Mouse (Mus musculus) embryonic stem cell, embryonic (primary cell): ENCODE results near the gene Emp3.

Source experiments
- CTCF ChIA-PET, 4 experiments: fragments of 300-600 bp in 2 of 4; fragments of 350-600 bp in 2 of 4; sonication (Branson Sonifier 250); formaldehyde crosslinking; loops; one replicate each; lab custom pipeline; 2022; ENCODE audit warnings: inconsistent platforms in 2 of 4; lab: Charles Lee
- POLR2A ChIA-PET, 4 experiments: fragments of 300-600 bp in 2 of 4; fragments of 350-600 bp in 2 of 4; sonication (Branson Sonifier 250); formaldehyde crosslinking; loops; one replicate each; lab custom pipeline; 2022; ENCODE audit warnings: antibody characterized with exemption in 4 of 4, inconsistent platforms in 1 of 4; lab: Charles Lee

The Emp3 gene

GRCm38 (mm10) chr7:45920583-45921241 lies 492 bp downstream of the Emp3 start:
- POLR2A ChIA-PET = interaction anchor here in 3 of 4 experiments (0.6 to 3.1 kb wide), 7 partner anchors 9 to 1735 kb away, joined by 3 to 26 read pairs (median 8); partner anchors contain the start of genes Syngr4 (in 2 of the 3), Tmem143 (in 2 of the 3), Kdelr1 (in 1 of the 3) and Rpl18 (in 1 of the 3)
- CTCF ChIA-PET = interaction anchor here in 1 of 4 experiments (1.3 kb wide), 1 partner anchor 23 kb away, joined by 4 read pairs; no protein-coding TSS in a partner anchor

- POLR2A ChIA-PET = interaction anchor here in 2 of 4 experiments (0.5 to 6.8 kb wide), 14 partner anchors 10 to 209 kb away, joined by 3 to 56 read pairs (median 4); partner anchors contain the start of genes Sphk2 (in 2 of the 2), Syngr4 (in 2 of the 2), Tmem143 (in 2 of the 2) and Kdelr1 (in 1 of the 2)
- CTCF ChIA-PET = interaction anchor here (0.6 to 2.2 kb wide), 22 partner anchors 8 to 199 kb away, joined by 3 to 11 read pairs (median 4); partner anchors contain the start of genes Cyth2 (in 1 of the 4), Fam83e (in 1 of the 4), Syngr4 (in 1 of the 4) and Tmem143 (in 1 of the 4)
Observed at GRCm38 (mm10) chr7:45919761-45920160, 1.4 kb downstream of the Emp3 start.

DNA sequence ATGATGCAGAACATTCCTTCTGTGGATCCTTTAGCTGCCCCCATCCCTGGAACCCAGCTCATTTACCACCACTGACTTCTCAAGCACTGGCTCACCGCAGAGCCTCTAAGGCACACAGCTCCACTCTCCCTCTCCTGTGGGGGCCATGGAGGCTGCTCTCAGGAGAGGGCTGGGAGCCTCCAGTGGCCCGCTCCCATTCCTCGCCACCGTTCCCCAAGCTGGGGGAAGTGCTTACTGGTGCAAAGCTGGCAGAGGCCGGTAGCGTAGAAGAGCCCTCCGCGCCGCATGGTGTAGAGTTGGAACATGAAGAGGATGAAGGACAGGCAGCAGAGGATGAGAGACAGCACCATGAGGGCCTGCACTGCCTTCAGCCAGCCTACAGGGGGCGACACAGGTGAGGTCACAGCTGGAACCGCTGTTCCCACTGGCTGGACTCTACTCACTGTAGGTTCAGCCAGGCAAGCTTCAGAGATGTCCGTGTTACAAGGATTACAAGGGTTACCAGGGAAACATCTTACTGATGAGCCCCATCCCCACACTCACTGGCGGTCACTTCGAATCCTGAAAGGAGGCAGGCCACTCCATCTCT lies 2.0 kb downstream of the Emp3 start:
- CTCF ChIA-PET = interaction anchor here (0.6 to 3.6 kb wide), 24 partner anchors 8 to 198 kb away, joined by 3 to 25 read pairs (median 4); partner anchors contain the start of genes Cyth2 (in 1 of the 4), Fam83e (in 1 of the 4), Kdelr1 (in 1 of the 4) and Syngr4 (in 1 of the 4)
- POLR2A ChIA-PET = interaction anchor here in 3 of 4 experiments (0.6 to 6.8 kb wide), 17 partner anchors 9 to 303 kb away, joined by 3 to 56 read pairs (median 4); partner anchors contain the start of genes Nomo1 (in 2 of the 3), Sphk2 (in 2 of the 3), Syngr4 (in 2 of the 3) and Tmem143 (in 2 of the 3)

- ChIA-PET POLR2A (interaction anchor here in 3 of 4 experiments (0.9 to 6.8 kb wide), 15 partner anchors 8 to 200 kb away, joined by 3 to 56 read pairs (median 5); partner anchors contain the start of genes Kdelr1 (in 2 of the 3), Syngr4 (in 2 of the 3), Tmem143 (in 2 of the 3) and Nomo1 (in 1 of the 3)), CTCF (interaction anchor here in 1 of 4 experiments (2.1 to 3.6 kb wide), 3 partner anchors 11 to 179 kb away, joined by 6 to 25 read pairs (median 11); partner anchors contain the start of gene Kdelr1)
Observed at GRCm38 (mm10) chr7:45917926-45918325, 3.3 kb downstream of the Emp3 start.

DNA sequence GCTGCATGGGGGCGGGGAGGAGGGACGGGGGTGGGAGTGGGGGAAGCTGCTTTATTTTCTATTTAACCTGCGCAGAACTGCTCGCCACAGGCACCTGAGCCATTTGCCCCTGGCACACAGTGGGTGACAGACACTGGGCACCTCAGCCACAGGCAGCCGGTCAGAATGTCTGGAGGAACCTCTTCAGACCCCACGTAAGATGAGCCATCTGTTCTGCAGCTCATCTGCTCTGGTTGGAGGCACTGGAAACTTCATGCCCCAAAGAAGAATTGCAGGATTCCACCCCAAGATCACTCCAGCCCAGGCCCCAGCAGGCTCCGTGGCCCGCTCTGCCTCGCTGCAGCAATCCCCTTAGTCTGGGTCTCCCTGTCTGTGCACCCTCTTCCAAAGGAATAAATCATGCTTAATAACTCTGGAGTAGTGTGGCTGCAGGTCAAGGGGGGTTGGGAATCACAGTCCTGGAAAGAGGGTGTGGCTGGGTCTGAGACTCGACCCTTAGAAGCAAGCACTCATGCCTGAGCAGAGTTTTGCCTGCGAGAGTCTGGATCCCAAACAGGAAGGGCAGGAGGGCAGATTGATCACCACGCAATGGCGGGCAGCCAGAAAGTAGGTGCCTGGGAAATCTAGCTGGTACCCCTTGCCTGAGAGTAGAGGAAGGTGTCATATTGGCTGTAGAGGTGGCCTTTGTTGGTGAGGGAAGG lies 4.0 kb downstream of the Emp3 start:
- CTCF ChIA-PET = interaction anchor here (0.5 to 3.6 kb wide), 12 partner anchors 7 to 324 kb away, joined by 3 to 25 read pairs (median 3); partner anchors contain the start of genes Kdelr1 (in 2 of the 4), Ccdc114 (in 1 of the 4), Syngr4 (in 1 of the 4) and Tmem143 (in 1 of the 4)
- POLR2A ChIA-PET = interaction anchor here in 3 of 4 experiments (0.6 to 6.8 kb wide), 16 partner anchors 8 to 359 kb away, joined by 3 to 56 read pairs (median 4); partner anchors contain the start of genes Kdelr1 (in 2 of the 3), Syngr4 (in 2 of the 3), Tmem143 (in 2 of the 3) and Cyth2 (in 1 of the 3)

DNA sequence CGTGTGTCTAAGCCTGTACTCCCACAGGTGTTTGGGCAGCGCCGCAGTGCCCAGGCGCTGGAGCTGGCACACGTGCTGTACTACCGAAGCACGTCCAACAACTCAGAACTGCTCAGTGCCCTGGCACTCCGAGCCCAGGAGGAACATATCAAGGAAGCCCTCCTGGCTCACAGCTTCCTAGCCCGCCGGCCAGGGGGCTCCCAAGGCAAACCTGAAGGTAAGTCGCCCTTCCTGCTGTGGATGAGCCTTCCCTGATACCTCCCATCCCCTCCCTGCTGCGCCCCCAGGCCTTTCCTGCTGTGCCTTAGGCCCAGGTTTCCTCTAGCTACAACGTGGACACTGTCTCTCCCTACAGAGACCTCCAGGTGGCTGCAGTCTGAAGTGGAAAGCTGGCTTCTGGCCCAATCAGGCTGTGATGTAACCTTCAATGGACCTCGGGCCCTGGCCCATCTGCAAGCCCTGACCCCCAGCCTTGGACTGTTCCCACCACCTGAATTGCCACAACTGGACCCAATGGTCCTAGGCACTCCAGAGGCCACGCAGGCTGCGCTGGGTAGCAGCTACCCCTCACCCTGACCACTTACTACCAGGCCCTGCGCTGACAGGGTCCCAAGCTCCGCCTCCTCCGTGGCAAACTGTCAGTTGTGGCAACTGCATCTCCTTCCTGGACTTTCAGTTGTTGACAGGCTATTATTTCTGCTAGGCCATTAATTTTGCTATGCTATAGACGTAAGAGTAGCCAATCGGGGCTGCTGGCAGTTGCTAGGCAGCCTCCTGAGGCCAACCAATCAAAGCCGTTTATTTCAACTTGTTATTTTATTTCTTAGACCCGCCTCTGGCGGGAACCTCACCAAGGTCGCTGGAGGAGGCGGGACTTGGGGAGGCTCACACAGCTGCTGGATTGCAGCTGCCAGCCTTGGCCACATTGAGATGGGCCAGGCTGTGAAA lies 4.9 kb downstream of the Emp3 start:
- POLR2A ChIA-PET = interaction anchor here in 3 of 4 experiments (0.5 to 6.8 kb wide), 19 partner anchors 8 to 378 kb away, joined by 3 to 56 read pairs (median 4); partner anchors contain the start of genes Kdelr1 (in 2 of the 3), Syngr4 (in 2 of the 3), Tmem143 (in 2 of the 3) and Cyth2 (in 1 of the 3)
- CTCF ChIA-PET = interaction anchor here (0.5 to 3.6 kb wide), 13 partner anchors 8 to 323 kb away, joined by 3 to 25 read pairs (median 3); partner anchors contain the start of genes Kdelr1 (in 2 of the 4), Ccdc114 (in 1 of the 4), Syngr4 (in 1 of the 4) and Tmem143 (in 1 of the 4)

GRCm38 (mm10) chr7:45915011-45915410 lies 6.2 kb downstream of the Emp3 start:
- CTCF ChIA-PET = interaction anchor here in 1 of 4 experiments (0.6 to 1.7 kb wide), 2 partner anchors 176 to 805 kb away, joined by 4 to 5 read pairs; no protein-coding TSS in a partner anchor

GRCm38 (mm10) chr7:45914067-45914466 lies 7.1 kb downstream of the Emp3 start:
- CTCF ChIA-PET = no interaction called here
- POLR2A ChIA-PET = interaction anchor here in 2 of 4 experiments (0.6 to 6.8 kb wide), 6 partner anchors 9 to 453 kb away, joined by 3 to 56 read pairs (median 4); partner anchors contain the start of genes Syngr4 (in 1 of the 2) and Tmem143 (in 1 of the 2)

More at GRCm38 (mm10) chr7:45915011-45915410, 6.2 kb downstream of the Emp3 start:
- POLR2A ChIA-PET = interaction anchor here in 2 of 4 experiments (0.6 to 6.8 kb wide), 6 partner anchors 8 to 35 kb away, joined by 3 to 56 read pairs (median 4); partner anchors contain the start of genes Syngr4 (in 1 of the 2) and Tmem143 (in 1 of the 2)

DNA sequence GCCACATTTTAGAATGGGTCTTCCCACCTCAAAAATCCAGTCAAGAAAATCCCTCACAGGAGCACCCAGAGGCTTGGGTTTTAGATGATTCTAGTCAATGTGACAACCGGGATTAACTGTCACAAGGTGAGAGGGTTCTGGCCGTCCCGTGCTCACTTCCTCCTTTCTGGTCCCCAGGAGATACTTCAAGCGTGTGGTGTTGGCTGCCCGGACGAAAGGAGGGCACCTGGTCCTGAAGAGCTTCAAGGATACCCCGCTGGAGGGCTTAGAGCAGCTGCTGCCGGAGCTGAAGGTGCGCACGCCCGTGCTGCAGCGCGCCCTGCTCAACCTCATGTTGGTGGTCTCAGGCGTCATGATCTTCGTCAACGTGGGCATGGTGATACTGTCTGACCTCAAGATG lies 12.1 kb downstream of the Emp3 start:
- ChIA-PET POLR2A (interaction anchor here in 3 of 4 experiments (0.6 to 1.5 kb wide), 11 partner anchors 9 to 70 kb away, joined by 3 to 8 read pairs (median 4); partner anchors contain the start of genes Syngr4 (in 3 of the 3) and Tmem143 (in 3 of the 3)), CTCF (interaction anchor here in 1 of 4 experiments (1.4 kb wide), 1 partner anchor 37 kb away, joined by 3 read pairs; the partner anchor contains the start of gene Kdelr1)

GRCm38 (mm10) chr7:45908384-45908783 lies 12.8 kb downstream of the Emp3 start:
- CTCF ChIA-PET = interaction anchor here in 1 of 4 experiments (1.5 kb wide), 1 partner anchor 11 kb away, joined by 3 read pairs; no protein-coding TSS in a partner anchor

DNA sequence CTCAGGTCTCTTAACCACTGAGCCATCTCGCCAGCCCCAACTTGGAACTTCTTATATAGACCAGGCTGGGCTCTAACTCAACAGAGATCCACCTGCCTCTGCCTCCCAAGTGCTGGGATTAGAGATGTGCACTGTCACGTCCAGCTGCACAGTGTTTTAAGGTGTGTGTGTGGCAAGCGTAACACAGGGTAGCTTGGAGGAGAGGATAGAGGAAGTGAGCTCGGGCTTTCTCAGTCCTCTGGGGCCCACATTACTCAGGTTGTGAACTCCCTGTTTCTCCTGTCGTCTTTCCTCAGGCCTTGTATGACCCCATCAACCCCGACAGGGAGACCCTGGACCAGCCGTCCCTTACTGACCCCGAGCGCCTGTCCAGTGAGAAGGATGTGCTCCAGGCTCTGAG lies 14.6 kb downstream of the Emp3 start:
- CTCF ChIA-PET = interaction anchor here in 2 of 4 experiments (0.6 to 1.4 kb wide), 2 partner anchors 13 to 74 kb away, joined by 4 read pairs; no protein-coding TSS in a partner anchor
- POLR2A ChIA-PET = interaction anchor here (0.8 to 1.1 kb wide), 5 partner anchors 8 to 159 kb away, joined by 3 to 4 read pairs (median 3); partner anchors contain the start of genes Syngr4 (in 1 of the 4) and Tmem143 (in 1 of the 4)

More at GRCm38 (mm10) chr7:45908384-45908783, 12.8 kb downstream of the Emp3 start:
- POLR2A ChIA-PET = interaction anchor here in 3 of 4 experiments (0.8 to 1.5 kb wide), 5 partner anchors 9 to 12 kb away, joined by 3 to 6 read pairs (median 3); partner anchors contain the start of genes Syngr4 (in 2 of the 3) and Tmem143 (in 2 of the 3)

DNA sequence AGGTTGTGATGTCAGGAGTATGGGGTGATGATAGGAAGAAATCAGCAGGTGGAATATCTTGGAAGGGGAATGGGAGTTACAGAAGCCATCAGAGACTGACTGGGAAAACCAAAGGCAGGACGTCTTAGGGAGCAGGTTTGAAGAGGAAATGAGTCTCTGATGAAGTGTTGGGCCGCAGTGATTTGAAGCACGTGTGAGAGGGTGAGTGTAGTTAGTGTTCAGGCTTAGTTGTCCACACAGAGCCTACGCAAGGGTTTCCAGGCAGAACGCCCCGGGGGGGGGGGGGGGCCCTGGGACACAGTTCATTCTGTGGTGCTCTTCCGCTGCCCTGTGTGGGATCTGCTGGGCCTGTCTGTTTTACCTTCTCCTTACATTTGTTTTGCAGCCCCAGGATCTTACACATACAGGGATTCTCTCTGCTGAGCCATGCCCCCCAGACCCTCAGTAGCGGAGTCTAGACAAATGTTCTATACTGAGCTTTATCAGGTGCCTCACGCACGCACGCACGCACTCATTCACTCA lies 18.7 kb downstream of the Emp3 start:
- ChIA-PET POLR2A (interaction anchor here in 1 of 4 experiments (1.4 kb wide), 1 partner anchor 19 kb away, joined by 4 read pairs; the partner anchor contains the start of gene Emp3), CTCF (no interaction called here)

GRCm38 (mm10) chr7:45901562-45901961 lies 19.6 kb downstream of the Emp3 start:
- ChIA-PET POLR2A (interaction anchor here in 3 of 4 experiments (0.7 to 2.5 kb wide), 7 partner anchors 9 to 137 kb away, joined by 3 to 6 read pairs (median 4); partner anchors contain the start of gene Emp3 (in 1 of the 3)), CTCF (interaction anchor here in 2 of 4 experiments (0.6 to 1.1 kb wide), 2 partner anchors 15 to 155 kb away, joined by 3 read pairs; no protein-coding TSS in a partner anchor)

GRCm38 (mm10) chr7:45898125-45898524 lies 23.1 kb downstream of the Emp3 start:
- ChIA-PET CTCF (interaction anchor here (0.8 to 2.8 kb wide), 13 partner anchors 9 to 168 kb away, joined by 3 to 32 read pairs (median 4); partner anchors contain the start of genes Kdelr1 (in 2 of the 4) and Ccdc114 (in 1 of the 4)), POLR2A (interaction anchor here (0.6 to 4.9 kb wide), 36 partner anchors 8 to 709 kb away, joined by 3 to 68 read pairs (median 6); partner anchors contain the start of genes Kdelr1 (in 3 of the 4), Sphk2 (in 3 of the 4), Cyth2 (in 2 of the 4) and Ccdc114 (in 1 of the 4))
